Mouse (Mus musculus) thymus, adult 2 months (tissue): ENCODE results near the gene Dao.

Source experiments
- CTCF ChIP-seq: fragments of 200-500 bp; IDR thresholded peaks from 2 replicates; pipeline ENCODE4 v1.5.1; 2012; ENCODE audit warnings: mild to moderate bottlenecking, control low read depth, low read length, moderate library complexity, borderline replicate concordance; ENCODE audit not compliant: control insufficient read depth, poor library complexity, insufficient read depth; ENCODE audit errors: extremely low read depth
- POLR2A ChIP-seq: fragments of 200-500 bp; IDR thresholded peaks from 2 replicates; pipeline ENCODE4 v1.6.1; 2012; ENCODE audit warnings: mild to moderate bottlenecking, low read length, control low read depth, moderate library complexity; ENCODE audit not compliant: control insufficient read depth, poor library complexity, insufficient read depth; ENCODE audit errors: extremely low read depth

DNA sequence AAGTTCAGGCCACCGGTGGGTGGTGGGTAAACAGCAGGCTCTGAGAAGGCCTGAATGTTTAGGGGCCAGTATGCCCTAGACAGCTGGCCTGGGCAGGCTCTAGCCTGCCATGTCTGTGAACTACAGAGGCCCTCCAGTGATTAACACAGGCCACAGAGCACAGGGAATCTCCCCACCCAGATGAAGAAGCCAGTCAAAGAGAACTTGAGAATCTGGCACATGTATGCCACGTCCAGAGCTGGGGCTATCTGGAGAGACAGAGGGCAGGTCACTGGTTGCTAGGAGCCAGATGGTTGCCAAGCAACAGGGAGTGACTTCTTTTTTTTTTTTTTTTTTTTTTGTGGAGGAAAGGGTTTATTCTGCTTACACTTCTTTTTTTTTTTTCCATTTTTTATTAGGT is 68.8 kb downstream of the Dao start:
- TF ChIP-seq CTCF: no peak
- no peak for TF ChIP-seq POLR2A
